Mouse (Mus musculus) forebrain, embryonic 13.5 days (tissue): ENCODE measurements around the gene Afmid. TPM values are rescaled to one million over a fixed set of nuclear protein-coding genes. Genes with fewer than 3 reads are reported as not detected.

ENCODE experiments used
- ATAC-seq: fragments of 200-750 bp; cut with Nextera tagmentation; 2 replicates; pipeline ENCODE4 v1.8.0; 2017
- H3K27ac ChIP-seq: fragments of 300-500 bp; sonication (generic); 2 replicates; pipeline ENCODE4 v1.5.1; 2015; ENCODE audit warnings: inconsistent platforms, mild to moderate bottlenecking, moderate library complexity
- H3K27me3 ChIP-seq: fragments of 300-500 bp; sonication (generic); 2 replicates; pipeline ENCODE4 v1.6.1; 2015; ENCODE audit warnings: mild to moderate bottlenecking, inconsistent platforms
- H3K36me3 ChIP-seq: fragments of 300-500 bp; sonication (generic); 2 replicates; pipeline ENCODE4 v1.6.1; 2015; ENCODE audit warnings: mild to moderate bottlenecking, inconsistent platforms; ENCODE audit not compliant: poor library complexity, severe bottlenecking
- H3K4me1 ChIP-seq: fragments of 300-500 bp; sonication (generic); 2 replicates; pipeline ENCODE4 v1.6.1; 2015; ENCODE audit warnings: inconsistent platforms
- H3K4me2 ChIP-seq: fragments of 300-500 bp; sonication (generic); 2 replicates; pipeline ENCODE4 v1.6.1; 2015; ENCODE audit warnings: inconsistent platforms, mild to moderate bottlenecking, moderate library complexity
- H3K4me3 ChIP-seq: fragments of 300-500 bp; sonication (generic); 2 replicates; pipeline ENCODE4 v1.5.1; 2015; ENCODE audit warnings: mild to moderate bottlenecking, inconsistent platforms
- H3K9ac ChIP-seq: fragments of 300-500 bp; sonication (generic); 2 replicates; pipeline ENCODE4 v1.6.1; 2015; ENCODE audit warnings: mild to moderate bottlenecking, inconsistent platforms
- H3K9me3 ChIP-seq: fragments of 300-500 bp; sonication (generic); replicated peaks from 2 replicates; pipeline ENCODE4 v1.6.1; 2016; ENCODE audit warnings: inconsistent platforms
- WGBS: fragments of 180-500 bp; shearing (Covaris S2); methylation state at CpG from one replicate; pipeline ENCODE4 v1.1.7; 2015; 5-methylcytosine and 5-hydroxymethylcytosine counted together
- polyA plus RNA-seq: library from polyadenylated mRNA; unstranded; fragments of >200 nt; fragmentation: Nextera tagmentation; extraction: Ambion mirVana; gene quantifications from 2 replicates; pipeline ENCODE4 v1.2.1, GENCODE M21; 2015

Afmid gene
- polyA plus RNA-seq, 1 experiment from 2014 or later = 7.5 TPM

DNA sequence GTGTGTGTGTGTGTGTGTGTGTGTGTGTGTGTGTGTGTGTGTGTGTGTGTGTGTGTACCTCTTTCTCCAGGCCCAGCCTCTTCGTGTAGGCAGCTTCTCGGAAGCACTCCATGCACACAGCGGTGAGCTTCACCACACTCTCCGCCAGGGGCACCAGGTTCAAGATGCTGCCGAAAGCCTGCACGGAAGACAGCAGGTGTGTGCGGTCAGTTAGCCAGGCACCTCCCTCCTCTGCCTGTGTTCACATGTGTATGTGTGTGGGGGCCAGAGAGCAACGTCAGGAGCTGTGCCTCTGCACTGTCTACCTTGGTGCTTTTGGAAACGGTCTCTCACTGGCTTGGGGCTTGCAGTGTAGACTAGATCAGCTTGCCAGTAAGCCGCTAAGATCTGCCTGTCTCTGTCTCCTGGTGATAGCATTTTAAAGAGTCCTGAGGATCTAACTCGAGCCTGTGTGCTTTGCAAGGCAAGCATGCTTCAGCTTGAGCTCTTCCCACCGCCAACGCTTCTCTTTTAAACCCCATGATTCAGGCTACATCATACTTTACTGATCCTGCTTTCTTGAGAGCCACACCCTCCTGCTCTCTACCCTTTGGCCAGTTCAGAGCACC is 9.2 kb upstream of the Afmid start:
- H3K36me3 ChIP-seq = peaks cover 96% of the 10 kb centered on the region
- ATAC-seq = no peak
- H3K27ac ChIP-seq = no peak overlapping the region
- H3K4me3 ChIP-seq = no peak overlapping the region
- H3K27me3 ChIP-seq = no peaks in the 10 kb centered on the region
- peaks cover 10% of the 10 kb centered on the region for H3K4me1 ChIP-seq
- H3K4me2 ChIP-seq = no peak overlapping the region
- H3K9me3 ChIP-seq = no peaks in the 10 kb centered on the region
- H3K9ac ChIP-seq = no peak overlapping the region
- WGBS = 88% methylated on average over 13 of the region's 13 CpGs

DNA sequence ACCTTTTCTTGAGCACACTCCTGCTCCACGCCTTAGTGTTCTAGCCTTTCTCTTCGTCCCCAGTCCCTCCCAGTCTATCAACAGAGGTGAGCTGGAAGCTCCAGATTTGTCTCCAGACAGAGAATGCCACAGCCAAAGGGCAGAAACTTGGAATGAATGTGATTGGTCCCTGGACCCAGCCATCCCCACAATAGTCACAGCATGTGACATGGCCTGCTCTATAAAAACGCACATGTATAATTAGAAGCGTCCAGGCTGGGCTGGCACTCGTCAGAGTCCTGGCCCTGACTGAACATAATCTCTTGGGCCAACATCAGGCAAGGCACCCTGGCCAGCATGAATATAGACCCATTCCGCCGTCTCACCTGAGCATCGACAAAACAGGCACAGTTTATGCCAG is 6.6 kb upstream of the Afmid start:
- WGBS = 56% methylated on average over 8 of the region's 8 CpGs
- no peak overlapping the region for H3K4me3 ChIP-seq
- H3K36me3 ChIP-seq = peaks cover 96% of the 10 kb centered on the region
- H3K9me3 ChIP-seq = no peaks in the 10 kb centered on the region
- ATAC-seq = no peak
- H3K27me3 ChIP-seq = no peaks in the 10 kb centered on the region
- H3K4me1 ChIP-seq = peaks cover 22% of the 10 kb centered on the region
- H3K27ac ChIP-seq = no peak overlapping the region
- H3K9ac ChIP-seq = no peak overlapping the region
- H3K4me2 ChIP-seq = no peak overlapping the region

DNA sequence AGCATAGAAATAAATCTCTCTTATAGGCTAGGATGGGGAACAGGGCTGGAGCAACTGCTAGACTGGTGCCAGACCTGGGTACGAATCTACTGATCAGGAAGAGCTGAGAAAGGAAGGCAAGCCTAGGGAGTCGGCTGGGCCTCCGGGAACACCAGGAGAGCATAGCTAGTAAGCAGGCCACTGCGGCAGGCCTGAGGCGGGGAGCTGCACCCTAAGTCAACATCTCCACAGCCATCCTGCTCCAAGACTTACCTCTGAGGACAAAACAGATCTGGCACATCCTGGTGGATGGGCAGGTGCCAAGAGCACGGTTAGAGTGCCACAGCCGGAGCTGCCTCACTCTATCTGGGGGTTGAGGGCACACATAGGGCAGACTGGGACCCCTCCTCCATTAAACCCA is 5.6 kb upstream of the Afmid start:
- ATAC-seq = no peak
- H3K4me1 ChIP-seq = peaks cover 32% of the 10 kb centered on the region
- H3K4me2 ChIP-seq = no peak overlapping the region
- H3K27me3 ChIP-seq = no peaks in the 10 kb centered on the region
- peaks cover 85% of the 10 kb centered on the region for H3K36me3 ChIP-seq
- H3K27ac ChIP-seq = no peak overlapping the region
- WGBS = 93% methylated on average over 7 of the region's 7 CpGs
- 0 out of 2 replicates have a peak overlapping the region, but pooled peaks have one; percentile 6 for H3K9ac ChIP-seq
- no peak overlapping the region for H3K4me3 ChIP-seq
- H3K9me3 ChIP-seq = no peaks in the 10 kb centered on the region

DNA sequence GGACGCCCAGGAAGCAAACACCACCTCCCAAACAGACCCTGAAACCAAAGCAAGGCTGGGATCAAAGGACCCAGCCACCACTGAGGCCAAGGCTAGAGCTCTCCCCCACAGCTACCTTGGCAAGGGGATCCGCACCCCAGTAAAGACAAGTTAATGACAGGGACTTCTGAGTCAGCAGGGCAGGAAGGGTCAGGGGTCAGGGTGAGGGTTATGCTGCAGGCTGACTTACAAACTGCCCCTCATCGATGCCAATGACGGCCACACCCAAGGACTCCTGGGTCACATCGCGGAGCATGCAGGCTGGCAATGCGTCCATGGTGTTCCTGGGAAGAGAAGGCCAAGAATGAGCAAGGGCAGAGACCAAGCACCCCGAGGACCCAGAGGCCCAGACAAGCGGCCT is 3.9 kb upstream of the Afmid start:
- no peak for ATAC-seq
- Histone ChIP-seq H3K27ac (no peak overlapping the region), H3K9me3 (no peaks in the 10 kb centered on the region), H3K9ac (no peak overlapping the region), H3K4me2 (no peak overlapping the region), H3K27me3 (no peaks in the 10 kb centered on the region), H3K4me1 (peaks cover 47% of the 10 kb centered on the region), H3K4me3 (no peak overlapping the region), H3K36me3 (peaks cover 70% of the 10 kb centered on the region)
- WGBS = 89% methylated on average over 9 of the region's 9 CpGs

DNA sequence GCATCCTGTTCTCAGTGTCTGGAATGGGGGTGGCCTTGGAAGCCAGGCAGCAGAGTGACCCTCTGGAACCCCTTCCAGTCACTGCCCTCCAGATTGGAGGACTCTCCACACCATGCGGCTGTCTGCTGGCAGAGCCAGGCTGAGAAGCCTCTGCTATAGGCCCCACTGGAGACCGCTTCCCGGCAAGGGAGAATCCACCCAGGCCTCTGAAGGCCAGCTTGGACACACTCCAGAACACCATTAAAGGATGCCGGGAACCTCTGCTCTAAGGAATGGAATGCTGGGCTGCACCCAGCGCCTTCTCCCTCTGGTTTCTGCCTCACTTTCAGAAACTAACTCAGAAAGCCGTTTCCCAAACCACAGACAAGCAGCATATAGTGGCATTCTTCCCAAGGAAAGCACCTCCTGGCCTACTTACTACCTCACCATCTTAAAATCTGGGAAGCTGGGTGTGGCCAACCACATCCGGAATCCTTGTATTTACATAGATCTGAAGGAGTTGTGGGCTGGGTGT is 2.9 kb upstream of the Afmid start:
- Histone ChIP-seq H3K27ac (no peak overlapping the region), H3K9ac (peak overlapping the region; percentile 34; the same call in 1 of the 2 replicates), H3K27me3 (no peaks in the 10 kb centered on the region), H3K36me3 (peaks cover 60% of the 10 kb centered on the region), H3K4me2 (no peak overlapping the region; the same call in 1 of the 2 replicates), H3K4me1 (peaks cover 56% of the 10 kb centered on the region), H3K9me3 (no peaks in the 10 kb centered on the region), H3K4me3 (no peak overlapping the region)
- WGBS = 82% methylated on average over 7 of the region's 7 CpGs
- ATAC-seq = no peak

DNA sequence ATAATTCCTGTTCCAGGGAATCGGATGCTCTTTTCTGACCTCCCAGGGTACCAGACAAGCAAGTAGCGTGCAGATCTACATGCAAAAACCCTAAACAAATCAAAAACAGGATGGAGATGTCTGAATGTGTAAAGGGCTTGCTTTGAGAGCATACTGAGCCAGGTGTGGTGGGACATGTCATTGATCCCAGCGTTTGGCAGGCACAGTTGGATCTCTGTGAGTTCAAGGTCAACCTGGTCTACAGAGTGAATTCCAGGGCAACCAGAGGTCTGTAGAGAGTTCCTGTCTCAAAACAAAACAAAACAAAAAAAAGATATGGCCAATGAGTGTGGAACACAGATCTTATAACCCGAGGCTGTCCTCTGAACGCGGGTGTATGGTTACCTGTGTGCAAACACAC is 2.3 kb upstream of the Afmid start:
- 93% methylated on average over 6 of the region's 6 CpGs for WGBS
- no peaks in the 10 kb centered on the region for H3K27me3 ChIP-seq
- H3K9ac ChIP-seq = no peak overlapping the region
- H3K4me1 ChIP-seq = peaks cover 63% of the 10 kb centered on the region
- H3K4me3 ChIP-seq = no peak overlapping the region
- H3K4me2 ChIP-seq = peak overlapping the region; percentile 86; the same call in 1 of the 2 replicates
- H3K36me3 ChIP-seq = peaks cover 54% of the 10 kb centered on the region
- no peaks in the 10 kb centered on the region for H3K9me3 ChIP-seq
- no peak for ATAC-seq
- H3K27ac ChIP-seq = no peak overlapping the region

DNA sequence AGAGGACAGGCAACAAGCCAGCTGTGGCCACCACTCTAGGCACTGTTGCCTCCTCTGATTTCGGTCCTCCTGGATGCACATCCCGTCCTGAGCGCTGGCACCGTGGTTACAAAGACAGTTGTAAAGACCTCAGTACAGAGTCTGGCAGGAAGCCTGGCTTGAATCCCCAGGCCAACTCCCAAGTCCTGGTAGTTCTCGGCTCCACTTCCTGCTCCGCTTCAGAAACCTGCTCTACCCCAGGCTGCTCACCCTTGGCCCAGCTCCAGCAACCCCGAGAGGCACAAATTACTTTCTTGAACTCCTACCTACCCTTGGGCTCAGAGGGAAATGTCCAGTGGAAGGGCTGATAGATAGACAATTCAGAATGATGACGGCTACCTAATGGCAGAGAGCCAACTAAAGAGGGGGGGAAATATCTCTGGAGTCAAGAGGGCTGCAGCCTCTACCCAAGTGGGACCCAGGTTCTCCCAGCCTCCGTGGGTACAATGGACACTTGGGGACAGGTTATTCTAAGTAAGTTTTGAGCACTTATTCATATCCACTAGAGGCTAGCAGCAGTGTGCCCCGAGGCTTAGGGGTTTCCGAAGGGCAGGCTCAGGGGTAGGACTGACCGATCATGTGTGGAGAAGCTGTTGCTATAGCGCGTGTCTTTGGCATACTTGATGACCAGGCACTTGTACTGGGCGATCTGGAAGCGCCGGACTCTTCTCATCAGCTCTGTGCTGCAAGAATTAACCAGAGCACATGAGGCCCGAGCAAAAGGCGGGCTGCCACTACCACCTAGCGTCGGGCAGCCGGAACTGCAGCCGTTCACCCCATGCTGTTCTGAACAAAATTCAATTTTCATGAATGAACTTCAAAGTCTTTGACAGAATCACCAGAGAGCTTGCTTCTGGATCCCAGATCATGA is 1.4 kb upstream of the Afmid start:
- 13% methylated on average over 23 of the region's 23 CpGs for WGBS

DNA sequence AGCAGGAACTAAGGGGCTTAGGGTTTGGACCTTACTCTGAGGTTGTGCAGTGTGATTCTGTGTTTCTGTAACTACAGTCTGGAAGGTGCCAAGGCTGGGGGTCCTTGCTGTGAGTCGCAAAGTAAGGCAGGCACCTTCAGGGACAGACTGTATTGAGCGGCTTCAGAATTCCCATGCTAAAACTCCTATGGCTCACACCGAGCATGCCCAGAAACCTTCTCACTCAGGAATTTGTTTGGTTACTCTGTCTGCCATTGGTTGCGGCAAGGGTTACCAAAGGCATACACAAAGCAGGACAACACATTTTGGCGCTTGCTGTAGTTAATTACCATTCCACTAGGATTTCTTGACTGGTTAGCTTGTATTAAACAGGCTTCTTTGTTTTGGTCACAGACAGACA is 440 bp downstream of the Afmid start:
- Histone ChIP-seq H3K27ac (peak overlapping the region; percentile 89), H3K27me3 (no peaks in the 10 kb centered on the region), H3K9ac (peak overlapping the region; percentile 82), H3K4me3 (peak overlapping the region; percentile 56), H3K4me2 (peak overlapping the region; percentile 86), H3K36me3 (peaks cover 27% of the 10 kb centered on the region), H3K4me1 (peaks cover 63% of the 10 kb centered on the region), H3K9me3 (no peaks in the 10 kb centered on the region)
- no peak; the same call in 1 of the 2 replicates for ATAC-seq
- WGBS = 3% methylated on average over 5 of the region's 5 CpGs

More for the DNA sequence above, 1.4 kb upstream of the Afmid start:
- Histone ChIP-seq H3K4me2 (peak overlapping the region; percentile 86), H3K27ac (peak overlapping the region; percentile 89; the same call in 1 of the 2 replicates), H3K9me3 (no peaks in the 10 kb centered on the region), H3K27me3 (no peaks in the 10 kb centered on the region), H3K4me3 (peak overlapping the region; percentile 56), H3K9ac (peak overlapping the region; percentile 82), H3K4me1 (peaks cover 66% of the 10 kb centered on the region), H3K36me3 (peaks cover 45% of the 10 kb centered on the region)
- ATAC-seq = peak; percentile 76

DNA sequence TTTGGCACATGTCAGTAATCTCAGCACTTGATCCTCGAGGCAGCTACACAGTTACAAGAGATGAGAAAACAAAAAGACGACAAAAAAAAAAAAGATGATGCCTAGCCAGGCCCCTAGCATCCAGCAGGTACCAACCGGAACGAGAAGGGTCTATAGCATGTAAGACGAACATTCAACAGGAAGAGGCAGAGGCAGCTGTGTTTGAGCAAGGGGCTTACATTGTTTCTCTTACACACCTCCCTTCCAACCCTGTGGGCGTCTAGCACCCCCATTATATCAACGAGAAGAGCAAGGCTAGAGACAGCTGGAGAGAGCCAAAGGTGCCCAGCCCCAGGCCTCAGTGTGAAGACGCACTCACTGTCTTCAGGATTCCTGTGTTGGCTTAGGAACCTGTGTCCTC is 1.2 kb downstream of the Afmid start:
- H3K4me1 ChIP-seq = peaks cover 66% of the 10 kb centered on the region
- 74% methylated on average over 8 of the region's 8 CpGs for WGBS
- no peaks in the 10 kb centered on the region for H3K27me3 ChIP-seq
- peaks cover 19% of the 10 kb centered on the region for H3K36me3 ChIP-seq
- peak overlapping the region; percentile 89; the same call in 1 of the 2 replicates for H3K27ac ChIP-seq
- H3K9me3 ChIP-seq = no peaks in the 10 kb centered on the region
- ATAC-seq = no peak
- no peak overlapping the region for H3K4me3 ChIP-seq
- peak overlapping the region; percentile 86 for H3K4me2 ChIP-seq
- H3K9ac ChIP-seq = 0 out of 2 replicates have a peak overlapping the region, but pooled peaks have one; percentile 26

DNA sequence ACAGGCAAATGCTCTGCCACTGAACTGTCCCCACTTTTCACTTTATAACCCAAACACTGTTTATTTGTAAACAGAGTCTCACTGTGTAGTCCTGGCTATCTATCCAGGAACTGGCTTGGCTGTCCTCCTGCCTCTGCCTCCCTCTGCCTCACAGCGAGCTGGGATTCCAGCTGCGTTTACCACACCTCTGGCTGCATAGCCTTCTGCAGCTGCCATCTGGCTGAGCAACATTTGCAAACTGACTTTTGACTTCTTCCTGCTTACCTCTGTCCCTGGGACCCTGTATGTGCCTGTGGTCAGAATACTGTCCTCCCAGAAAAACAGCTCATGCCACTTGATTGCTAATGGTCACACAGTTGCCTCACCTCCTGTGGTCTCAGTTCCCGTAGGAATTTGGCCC is 1.7 kb downstream of the Afmid start:
- Histone ChIP-seq H3K9ac (0 out of 2 replicates have a peak overlapping the region, but pooled peaks have one; percentile 26), H3K4me2 (0 out of 2 replicates have a peak overlapping the region, but pooled peaks have one; percentile 86), H3K27ac (no peak overlapping the region), H3K4me1 (peaks cover 71% of the 10 kb centered on the region), H3K4me3 (no peak overlapping the region), H3K27me3 (no peaks in the 10 kb centered on the region), H3K9me3 (no peaks in the 10 kb centered on the region), H3K36me3 (peaks cover 15% of the 10 kb centered on the region)
- 77% methylated on average over 3 of the region's 3 CpGs for WGBS
- no peak for ATAC-seq

DNA sequence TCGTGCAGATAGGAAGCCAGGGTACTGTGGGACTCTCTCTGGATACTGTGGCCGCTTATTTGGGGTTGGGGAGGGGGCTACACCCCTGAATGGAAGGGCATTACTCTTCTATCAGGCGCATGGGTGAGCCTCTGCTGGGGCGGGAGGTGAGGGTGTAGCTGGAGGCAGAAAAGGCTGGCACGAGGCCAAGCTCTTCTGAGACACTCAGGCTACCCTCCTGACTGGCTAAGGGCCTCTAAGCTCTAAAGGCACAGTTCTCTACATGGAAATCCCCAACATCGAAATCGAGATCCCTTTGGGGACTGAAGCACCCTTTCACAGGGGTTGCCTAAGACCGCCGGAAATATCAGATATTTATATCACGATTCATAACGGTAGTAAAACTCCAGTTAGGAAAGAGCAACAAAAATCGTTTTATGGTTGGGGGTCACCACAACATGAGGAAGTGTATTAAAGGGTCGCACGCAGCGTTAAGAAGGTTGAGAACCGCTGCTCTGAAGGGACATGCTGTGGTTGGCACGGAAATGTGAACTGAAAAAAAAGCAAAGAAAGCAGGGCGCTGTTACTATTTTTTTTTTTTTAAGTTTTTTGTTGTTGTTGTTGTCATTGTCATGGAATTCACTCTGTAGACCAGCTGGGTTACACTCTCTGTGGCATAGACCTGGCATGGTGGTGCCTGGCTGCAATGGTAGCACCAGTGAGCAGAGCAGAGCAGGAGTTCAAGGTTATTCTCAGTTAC is 2.6 kb downstream of the Afmid start:
- H3K36me3 ChIP-seq = peaks cover 6% of the 10 kb centered on the region; the same call in 1 of the 2 replicates
- peak overlapping the region; percentile 41; the same call in 1 of the 2 replicates for H3K27ac ChIP-seq
- H3K4me3 ChIP-seq = no peak overlapping the region
- no peaks in the 10 kb centered on the region for H3K9me3 ChIP-seq
- H3K4me2 ChIP-seq = no peak overlapping the region
- 73% methylated on average over 18 of the region's 18 CpGs for WGBS
- H3K9ac ChIP-seq = peak overlapping the region; percentile 26; the same call in 1 of the 2 replicates
- H3K4me1 ChIP-seq = peaks cover 69% of the 10 kb centered on the region
- H3K27me3 ChIP-seq = no peaks in the 10 kb centered on the region
- no peak for ATAC-seq
